Mouse (Mus musculus): ENCODE measurements around the gene Mbd3.

- no peak for TF ChIP-seq POLR2A (IDR thresholded peaks at IDR 0.05; ENCODE audit: control insufficient read depth, extremely low read depth, insufficient read depth, low read length, poor library complexity)
- TF ChIP-seq CTCF (IDR thresholded peaks at IDR 0.05; ENCODE audit: borderline replicate concordance, control insufficient read depth, extremely low read depth, insufficient read depth, low read length, poor library complexity): no peak
Measured at GRCm38 (mm10) chr10:80407924-80408323, 8.6 kb upstream of the Mbd3 start.

All from thymus, adult 2 months (tissue).